Mouse (Mus musculus) intestine, embryonic 15.5 days (tissue): Measurements from ENCODE around the gene Slc39a13. TPM values are rescaled to one million over a fixed set of nuclear protein-coding genes. Genes with fewer than 3 reads are reported as not detected.
"Not testable (repeated sequence)": the region's sequence is repeated elsewhere in the genome, so short reads cannot be mapped to it uniquely, and the experiment has no call there.

Source experiments
- ATAC-seq: fragments of 200-750 bp; cut with Nextera tagmentation; 2 replicates; pipeline ENCODE4 v1.8.0; 2017; ENCODE audit warnings: moderate TSS enrichment, moderate library complexity
- H3K27ac ChIP-seq: fragments of 300-500 bp; sonication (generic); 2 replicates; pipeline ENCODE4 v1.5.1; 2015; ENCODE audit warnings: mild to moderate bottlenecking, inconsistent platforms
- H3K27me3 ChIP-seq: fragments of 300-500 bp; sonication (generic); replicated peaks from 2 replicates; pipeline ENCODE4 v1.6.1; 2015; ENCODE audit warnings: inconsistent platforms
- H3K36me3 ChIP-seq: fragments of 300-500 bp; sonication (generic); 2 replicates; pipeline ENCODE4 v1.6.1; 2015; ENCODE audit warnings: inconsistent platforms
- H3K4me1 ChIP-seq: fragments of 300-500 bp; sonication (generic); replicated peaks from 2 replicates; pipeline ENCODE4 v1.6.1; 2015; ENCODE audit warnings: inconsistent platforms
- H3K4me2 ChIP-seq: fragments of 300-500 bp; sonication (generic); replicated peaks from 2 replicates; pipeline ENCODE4 v1.6.1; 2015; ENCODE audit warnings: mild to moderate bottlenecking, inconsistent platforms
- H3K4me3 ChIP-seq: fragments of 300-500 bp; sonication (generic); replicated peaks from 2 replicates; pipeline ENCODE4 v1.5.1; 2015; ENCODE audit warnings: inconsistent platforms
- H3K9ac ChIP-seq: fragments of 300-500 bp; sonication (generic); 2 replicates; pipeline ENCODE4 v1.6.1; 2015; ENCODE audit warnings: inconsistent platforms
- H3K9me3 ChIP-seq: fragments of 300-500 bp; sonication (generic); 2 replicates; pipeline ENCODE4 v1.6.1; 2016; ENCODE audit warnings: inconsistent platforms
- WGBS: fragments of 180-500 bp; shearing (Covaris S2); methylation state at CpG from one replicate; pipeline ENCODE4 v1.1.7; 2015; 5-methylcytosine and 5-hydroxymethylcytosine counted together
- polyA plus RNA-seq: library from polyadenylated mRNA; unstranded; fragments of >200 nt; fragmentation: Nextera tagmentation; extraction: Ambion mirVana; gene quantifications from 2 replicates; pipeline ENCODE4 v1.2.1, GENCODE M21; 2015

Gene Slc39a13
- polyA plus RNA-seq, 1 experiment from 2014 or later, result 26.5 TPM

GRCm38 (mm10) chr2:91033000-91033399 lies 37.2 kb downstream of the Slc39a13 start:
- 22% methylated on average over 3 of the region's 3 CpGs for WGBS
- no peaks in the 10 kb centered on the region for H3K9me3 ChIP-seq
- no peak for ATAC-seq
- H3K4me2 ChIP-seq, result no peak overlapping the region
- no peak overlapping the region for H3K9ac ChIP-seq
- no peak overlapping the region for H3K27ac ChIP-seq
- H3K27me3 ChIP-seq, result no peaks in the 10 kb centered on the region
- H3K4me1 ChIP-seq, result no peaks in the 10 kb centered on the region
- H3K4me3 ChIP-seq, result no peak overlapping the region
- H3K36me3 ChIP-seq, result no peaks in the 10 kb centered on the region

DNA sequence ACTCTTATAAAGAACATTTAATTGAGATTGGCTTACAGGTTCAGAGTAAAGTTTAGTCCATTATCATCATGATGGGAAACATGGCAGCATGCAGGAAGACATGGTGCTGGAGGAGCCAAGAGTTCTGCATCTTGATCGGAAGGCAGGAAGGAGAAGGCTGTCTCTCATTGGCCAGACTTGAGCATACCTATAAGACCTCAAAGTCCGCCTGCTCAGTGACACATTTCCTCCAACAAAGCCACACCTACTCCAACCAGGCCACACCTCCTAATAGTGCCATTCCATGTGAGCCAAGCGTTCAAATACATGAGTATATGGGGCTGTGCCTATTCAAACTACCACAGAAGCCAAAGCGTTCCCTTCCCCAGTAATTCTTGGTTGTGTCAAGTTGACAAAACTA lies 39.0 kb downstream of the Slc39a13 start:
- no peak for ATAC-seq
- 87% methylated on average over 4 of the region's 4 CpGs for WGBS
- no peaks in the 10 kb centered on the region for H3K4me1 ChIP-seq
- H3K9ac ChIP-seq, result no peak overlapping the region
- no peak overlapping the region for H3K27ac ChIP-seq
- no peaks in the 10 kb centered on the region for H3K36me3 ChIP-seq
- no peak overlapping the region for H3K4me3 ChIP-seq
- H3K9me3 ChIP-seq, result no peaks in the 10 kb centered on the region
- no peak overlapping the region for H3K4me2 ChIP-seq
- H3K27me3 ChIP-seq, result no peaks in the 10 kb centered on the region

- Histone ChIP-seq H3K27me3 (no peaks in the 10 kb centered on the region), H3K4me1 (no peaks in the 10 kb centered on the region), H3K27ac (no peak overlapping the region), H3K4me2 (no peak overlapping the region), H3K4me3 (no peak overlapping the region), H3K9ac (no peak overlapping the region), H3K36me3 (no peaks in the 10 kb centered on the region), H3K9me3 (no peaks in the 10 kb centered on the region)
- 87% methylated on average over 9 of the region's 9 CpGs for WGBS
- no peak; the same call in 1 of the 2 replicates for ATAC-seq
Measured at GRCm38 (mm10) chr2:91027391-91028214, 42.6 kb downstream of the Slc39a13 start.

DNA sequence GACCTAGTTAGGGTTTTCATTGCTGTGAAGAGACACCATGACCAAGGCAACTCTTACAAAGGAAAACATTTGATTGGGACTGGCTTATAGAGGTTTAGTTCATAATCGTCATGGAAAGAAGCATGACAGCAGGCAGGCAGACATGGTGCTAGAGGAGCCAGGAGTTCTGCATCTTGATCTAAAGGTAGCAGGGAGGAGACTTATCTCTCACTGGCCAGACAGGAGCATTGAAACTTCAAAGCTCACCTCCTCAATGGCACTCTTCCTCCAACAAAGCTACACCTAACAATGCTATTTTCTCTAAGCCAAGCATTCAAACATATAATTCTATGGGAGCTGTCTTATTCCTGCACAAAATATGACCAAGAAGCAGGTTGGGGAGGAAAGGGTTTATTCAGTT lies 43.7 kb downstream of the Slc39a13 start:
- H3K4me1 ChIP-seq, result no peaks in the 10 kb centered on the region
- no peak overlapping the region for H3K27ac ChIP-seq
- no peak overlapping the region for H3K4me3 ChIP-seq
- WGBS, result 79% methylated on average over 1 of the region's 1 CpGs
- H3K36me3 ChIP-seq, result no peaks in the 10 kb centered on the region
- H3K9ac ChIP-seq, result no peak overlapping the region
- H3K27me3 ChIP-seq, result no peaks in the 10 kb centered on the region
- H3K9me3 ChIP-seq, result no peaks in the 10 kb centered on the region
- no peak overlapping the region for H3K4me2 ChIP-seq
- no peak for ATAC-seq

GRCm38 (mm10) chr2:91025081-91025516 lies 45.1 kb downstream of the Slc39a13 start:
- Histone ChIP-seq H3K27ac (no peak overlapping the region), H3K4me2 (no peak overlapping the region), H3K4me3 (no peak overlapping the region), H3K9me3 (no peaks in the 10 kb centered on the region), H3K36me3 (peaks cover 6% of the 10 kb centered on the region; the same call in 1 of the 2 replicates), H3K9ac (no peak overlapping the region), H3K27me3 (no peaks in the 10 kb centered on the region), H3K4me1 (no peaks in the 10 kb centered on the region)
- 100% methylated on average over 1 of the region's 1 CpGs for WGBS
- ATAC-seq, result no peak

DNA sequence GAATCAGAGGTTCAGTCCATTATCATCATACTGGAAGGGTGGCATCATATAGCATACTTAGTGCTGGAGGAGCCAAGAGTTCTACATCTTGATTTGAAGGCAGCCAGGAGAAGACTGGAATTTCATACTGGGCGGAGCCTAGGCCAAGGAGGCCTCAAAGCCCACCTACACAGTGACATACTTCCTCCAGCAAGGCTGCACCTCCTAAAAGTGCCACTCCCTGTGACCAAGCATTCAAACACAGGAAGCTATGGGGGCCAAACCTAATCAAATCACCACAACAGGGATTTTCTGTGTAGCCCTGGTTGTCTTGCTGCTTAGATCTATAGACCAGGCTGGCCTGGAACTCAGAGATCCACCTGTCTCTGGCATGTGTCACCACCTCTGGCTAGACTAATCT lies 46.3 kb downstream of the Slc39a13 start:
- Histone ChIP-seq H3K9ac (no peak overlapping the region), H3K27me3 (no peaks in the 10 kb centered on the region), H3K4me1 (no peaks in the 10 kb centered on the region), H3K4me3 (no peak overlapping the region), H3K4me2 (no peak overlapping the region), H3K9me3 (no peaks in the 10 kb centered on the region), H3K36me3 (peaks cover 11% of the 10 kb centered on the region; the same call in 1 of the 2 replicates), H3K27ac (no peak overlapping the region)
- ATAC-seq, result no peak
- WGBS, result 78% methylated on average over 1 of the region's 1 CpGs

DNA sequence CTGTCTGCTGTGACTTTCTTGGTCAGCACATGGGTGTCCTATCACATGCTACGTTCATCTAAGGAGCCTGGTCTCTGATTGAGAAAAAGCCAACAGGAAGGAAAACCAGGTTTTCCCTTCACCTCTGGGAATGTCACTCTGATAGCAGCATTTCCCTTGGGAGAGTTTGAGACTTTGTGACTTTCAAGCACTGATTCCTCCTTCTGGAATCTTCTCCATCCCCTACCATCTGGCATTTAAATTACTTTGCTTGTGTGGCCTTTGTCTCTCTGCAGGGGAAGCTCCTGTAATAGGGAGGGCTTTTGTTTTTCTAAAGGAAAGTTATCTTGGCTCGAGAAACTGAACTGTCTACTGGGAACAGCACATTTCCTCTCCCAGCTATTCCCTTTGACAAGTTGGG lies 47.1 kb downstream of the Slc39a13 start:
- 79% methylated on average over 2 of the region's 2 CpGs for WGBS

DNA sequence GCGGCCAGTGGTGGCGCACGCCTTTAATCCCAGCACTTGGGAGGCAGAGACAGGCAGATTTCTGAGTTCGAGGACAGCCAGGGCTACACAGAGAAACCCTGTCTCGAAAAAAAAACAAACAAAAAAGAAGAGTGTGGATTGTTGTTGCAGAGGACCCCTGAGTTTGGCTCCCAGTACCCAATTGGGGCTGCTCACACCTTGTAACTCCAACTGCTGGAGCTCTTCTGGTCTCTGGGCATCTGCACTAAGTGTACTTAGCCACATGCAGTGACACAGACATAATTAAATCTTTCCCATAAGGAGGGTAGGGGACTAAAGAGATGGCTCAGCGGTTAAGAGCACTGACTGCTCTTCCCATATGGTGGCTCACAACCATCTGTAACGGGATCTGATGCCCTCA lies 48.0 kb downstream of the Slc39a13 start:
- not testable (repeated sequence) for H3K27me3 ChIP-seq, H3K4me3 ChIP-seq, H3K4me1 ChIP-seq, H3K9ac ChIP-seq, H3K4me2 ChIP-seq, ATAC-seq, H3K9me3 ChIP-seq, H3K27ac ChIP-seq
- 95% methylated on average over 7 of the region's 7 CpGs for WGBS
- H3K36me3 ChIP-seq, result peaks cover 21% of the 10 kb centered on the region

More for the DNA sequence above, 47.1 kb downstream of the Slc39a13 start:
- no peaks in the 10 kb centered on the region for H3K27me3 ChIP-seq
- H3K36me3 ChIP-seq, result peaks cover 14% of the 10 kb centered on the region
- no peak overlapping the region for H3K9ac ChIP-seq
- no peak overlapping the region for H3K27ac ChIP-seq
- no peaks in the 10 kb centered on the region for H3K9me3 ChIP-seq
- H3K4me3 ChIP-seq, result no peak overlapping the region
- H3K4me2 ChIP-seq, result no peak overlapping the region
- H3K4me1 ChIP-seq, result no peaks in the 10 kb centered on the region
- no peak for ATAC-seq

GRCm38 (mm10) chr2:91019911-91020310 lies 50.3 kb downstream of the Slc39a13 start:
- 92% methylated on average over 3 of the region's 3 CpGs for WGBS
- H3K4me3 ChIP-seq, result no peak overlapping the region
- ATAC-seq, result no peak
- H3K9ac ChIP-seq, result no peak overlapping the region
- H3K4me1 ChIP-seq, result no peaks in the 10 kb centered on the region
- H3K27me3 ChIP-seq, result no peaks in the 10 kb centered on the region
- no peaks in the 10 kb centered on the region for H3K9me3 ChIP-seq
- H3K27ac ChIP-seq, result no peak overlapping the region
- no peak overlapping the region for H3K4me2 ChIP-seq
- H3K36me3 ChIP-seq, result peaks cover 21% of the 10 kb centered on the region

DNA sequence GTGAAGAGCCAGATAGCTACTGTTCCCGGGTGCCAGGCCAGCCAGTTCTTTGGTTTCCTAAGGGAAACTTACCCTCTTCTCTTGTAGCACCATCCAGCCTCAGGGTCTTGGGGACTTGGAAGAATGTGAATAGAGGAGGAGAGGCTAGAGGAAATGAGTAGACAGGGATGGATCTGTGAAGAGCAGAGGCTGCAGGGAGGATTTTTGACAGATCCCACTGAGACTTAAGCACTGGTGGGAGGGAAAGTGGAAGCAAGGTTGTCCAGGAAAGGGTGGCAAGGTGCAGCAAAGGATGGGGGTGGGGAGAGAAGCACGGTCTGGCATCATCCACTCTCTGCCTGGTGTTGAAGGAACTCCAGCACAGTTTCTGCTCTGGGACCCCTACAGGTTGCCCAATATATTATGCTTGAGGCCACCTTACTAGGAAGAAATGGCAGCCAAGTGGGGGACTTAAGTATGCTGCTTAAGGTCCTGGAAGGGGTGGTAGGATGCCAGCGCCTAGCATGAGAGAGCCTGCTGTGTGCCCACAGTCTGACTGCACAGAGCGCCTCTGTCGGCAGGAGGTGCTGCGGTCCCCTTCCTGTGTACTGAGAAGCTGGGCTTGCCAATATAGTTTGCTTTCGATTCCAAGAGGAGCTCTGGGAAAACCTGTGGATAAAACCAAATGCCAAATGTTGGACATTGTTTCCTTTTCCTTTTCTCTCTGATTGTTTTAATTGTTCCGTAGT lies 52.0 kb downstream of the Slc39a13 start:
- WGBS, result 90% methylated on average over 8 of the region's 8 CpGs

GRCm38 (mm10) chr2:91015386-91015785 lies 54.8 kb downstream of the Slc39a13 start:
- Histone ChIP-seq H3K4me3 (no peak overlapping the region), H3K36me3 (peaks cover 30% of the 10 kb centered on the region), H3K4me1 (no peaks in the 10 kb centered on the region), H3K9me3 (no peaks in the 10 kb centered on the region), H3K27me3 (no peaks in the 10 kb centered on the region), H3K9ac (no peak overlapping the region), H3K4me2 (no peak overlapping the region), H3K27ac (no peak overlapping the region)
- 82% methylated on average over 4 of the region's 4 CpGs for WGBS
- ATAC-seq, result no peak

More for the DNA sequence above, 52.0 kb downstream of the Slc39a13 start:
- ATAC-seq, result no peak
- Histone ChIP-seq H3K4me3 (no peak overlapping the region), H3K27me3 (no peaks in the 10 kb centered on the region), H3K4me2 (no peak overlapping the region), H3K9ac (no peak overlapping the region), H3K36me3 (peaks cover 32% of the 10 kb centered on the region), H3K4me1 (no peaks in the 10 kb centered on the region), H3K27ac (no peak overlapping the region), H3K9me3 (no peaks in the 10 kb centered on the region)

- H3K9me3 ChIP-seq, result no peaks in the 10 kb centered on the region
- no peak for ATAC-seq
Measured at GRCm38 (mm10) chr2:91013881-91014280, 56.3 kb downstream of the Slc39a13 start.

More at GRCm38 (mm10) chr2:91013881-91014280, 56.3 kb downstream of the Slc39a13 start:
- H3K27ac ChIP-seq, result no peak overlapping the region
- H3K27me3 ChIP-seq, result no peaks in the 10 kb centered on the region
- H3K4me1 ChIP-seq, result no peaks in the 10 kb centered on the region
- H3K36me3 ChIP-seq, result peaks cover 36% of the 10 kb centered on the region
- WGBS, result 88% methylated on average over 2 of the region's 2 CpGs
- no peak overlapping the region for H3K4me2 ChIP-seq
- H3K4me3 ChIP-seq, result no peak overlapping the region
- H3K9ac ChIP-seq, result no peak overlapping the region
